Mouse (Mus musculus) spleen, adult 18-20 months (tissue): ENCODE results near the gene Tor1aip2.

Source experiments
- DNase-seq, 2 experiments: peaks; one replicate each; pipeline ENCODE4 v3.0.0; 2022; ENCODE audit warnings: mixed read lengths in 2 of 2

Gene Tor1aip2

DNA sequence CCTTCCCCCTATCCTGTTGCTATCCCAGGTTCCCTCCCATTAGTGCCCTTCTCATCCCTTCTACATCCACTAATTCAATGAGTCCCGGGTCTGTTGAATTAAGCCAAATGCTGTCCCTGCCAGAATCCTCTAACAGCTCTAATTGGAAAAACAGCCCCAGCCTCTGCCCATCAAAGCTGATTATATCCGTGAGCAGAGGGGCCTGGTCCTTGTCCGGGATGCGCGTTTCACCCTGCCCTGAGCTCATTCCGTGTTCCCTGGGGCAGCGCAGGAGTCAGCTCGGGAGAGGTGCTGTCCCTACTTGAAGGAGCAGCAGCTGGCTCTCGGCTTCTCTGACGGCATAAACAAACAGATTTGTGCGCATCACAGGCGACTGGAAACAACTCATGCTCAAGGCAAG, 76.5 kb downstream of the Tor1aip2 start:
- DNase-seq = no peak

DNA sequence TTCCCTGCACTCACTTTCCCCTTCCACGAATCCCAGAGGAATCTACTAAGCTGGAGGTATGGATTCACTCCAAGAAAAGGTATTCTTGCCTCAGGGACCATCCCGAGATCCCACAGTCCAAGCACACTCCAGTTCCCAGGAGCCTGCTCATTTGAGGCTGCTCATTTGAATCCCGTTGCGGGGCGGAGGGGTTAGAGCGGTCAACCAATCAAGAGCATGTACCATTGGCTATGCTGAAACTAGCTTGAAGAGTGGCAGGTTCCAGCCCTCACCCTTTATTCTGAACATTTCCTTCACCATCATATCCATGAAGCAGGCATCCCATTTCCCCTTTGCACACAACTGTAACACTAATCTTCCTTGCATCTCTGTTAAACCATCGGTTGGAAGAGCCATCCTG, 76.9 kb downstream of the Tor1aip2 start:
- DNase-seq = no peak

DNA sequence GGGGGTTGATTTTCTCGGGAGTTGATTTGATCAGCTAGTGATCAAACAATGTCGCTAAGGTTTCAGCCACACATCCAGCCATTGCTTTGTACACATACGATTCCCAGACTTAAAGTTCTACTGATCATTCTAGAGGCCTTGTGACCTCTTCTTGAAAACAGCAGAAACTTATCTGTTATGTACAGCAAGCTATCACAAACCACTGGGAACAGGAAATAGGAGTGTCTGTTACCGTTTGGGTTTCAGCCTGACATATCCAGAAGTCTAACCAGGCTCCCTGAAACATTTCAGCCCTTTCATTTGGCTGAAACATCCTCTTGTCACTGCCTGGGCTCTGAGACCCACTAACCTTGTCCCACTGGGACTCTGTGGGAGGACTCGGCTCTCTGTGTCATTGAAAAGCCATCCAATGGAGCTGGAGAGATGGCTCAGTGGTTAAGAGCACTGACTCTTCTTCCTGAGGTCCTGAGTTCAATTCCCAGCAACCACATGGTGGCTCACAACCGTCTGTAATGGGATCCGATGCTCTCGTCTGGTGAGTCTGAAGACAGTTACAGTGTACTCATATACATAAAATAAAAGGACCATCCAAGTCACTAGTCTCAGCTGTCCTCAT, 78.8 kb downstream of the Tor1aip2 start:
- DNase-seq = no peak

DNA sequence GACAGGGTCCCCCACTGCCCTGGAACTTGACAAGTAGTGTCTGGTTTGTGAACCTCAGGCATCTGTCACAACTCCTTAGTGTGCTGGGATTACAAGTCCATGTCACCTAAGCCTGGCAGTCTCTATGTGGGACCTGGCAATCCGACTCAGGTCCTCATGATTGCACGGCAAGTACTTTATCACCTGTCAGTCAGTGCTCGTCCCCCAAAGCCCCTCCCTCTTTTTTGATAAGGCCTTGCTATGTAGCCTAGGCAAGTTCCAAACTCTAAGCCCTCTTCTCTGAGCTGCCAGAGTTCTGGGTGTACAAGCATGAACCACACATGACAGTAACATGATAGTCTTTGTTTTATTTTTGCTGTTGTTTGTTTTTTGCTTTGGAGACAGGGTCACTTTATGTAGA, 81.6 kb downstream of the Tor1aip2 start:
- no peak for DNase-seq
